In the genomic region with DNA sequence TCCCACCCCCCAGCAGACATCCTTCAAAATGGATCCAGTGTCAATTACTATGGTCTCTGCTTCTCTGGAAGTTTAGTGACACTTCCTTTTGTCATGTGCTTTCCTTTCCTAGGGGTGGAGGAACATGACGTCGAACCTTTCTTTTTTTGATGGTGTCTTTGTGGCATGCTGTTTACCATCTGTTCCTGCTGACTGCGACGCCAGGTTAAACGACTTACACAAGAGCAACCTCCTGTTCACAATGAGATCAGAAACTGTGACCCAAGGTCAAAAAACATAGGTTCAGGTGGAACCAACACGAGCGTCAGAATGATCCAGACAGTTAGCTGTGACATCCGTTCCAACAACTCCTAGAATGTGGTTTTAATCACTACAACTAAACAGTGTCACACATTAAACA, we compare ENCODE assay signal across 13 mouse cellular contexts.
"Had no signal": no experiment of that assay in that cellular context is flagged by ENCODE, and none has a peak within 500 bp of the region (broad histone marks: within the 10 kb centered on the region; RNA-seq: fewer than 3 reads in every experiment).

No protein-coding gene starts in this region.

- H3K9me3 ChIP-seq: kidney, embryonic 15.5 days; limb, embryonic 10.5 days; lung, embryonic 15.5 days; midbrain, embryonic 13.5 days; neural tube, embryonic 12.5 days had no signal

- H3K4me3 ChIP-seq: kidney, embryonic 15.5 days; limb, embryonic 10.5 days; lung, embryonic 15.5 days; midbrain, embryonic 13.5 days; myocyte; neural tube, embryonic 12.5 days had no signal

- H3K27ac ChIP-seq: kidney, embryonic 15.5 days; limb, embryonic 10.5 days; lung, embryonic 15.5 days; macrophage; midbrain, embryonic 13.5 days; neural tube, embryonic 12.5 days; stomach, postnatal 0 days had no signal

- H3K4me1 ChIP-seq: kidney, embryonic 15.5 days; lung, embryonic 15.5 days; midbrain, embryonic 13.5 days; neural tube, embryonic 12.5 days had no signal

- H3K36me3 ChIP-seq: kidney, embryonic 15.5 days; limb, embryonic 10.5 days; lung, embryonic 15.5 days; midbrain, embryonic 13.5 days; neural tube, embryonic 12.5 days had no signal

- DNase-seq: kidney, postnatal 14 days; lung, postnatal 14 days; thymus, adult 18-20 months; thymus, postnatal 25 days had no signal

- H3K27me3 ChIP-seq: kidney, embryonic 15.5 days; lung, embryonic 15.5 days; midbrain, embryonic 13.5 days; neural tube, embryonic 12.5 days had no signal

- ATAC-seq: midbrain, embryonic 13.5 days had no signal

- H3K4me2 ChIP-seq: kidney, embryonic 15.5 days; liver, embryonic 11.5 days; lung, embryonic 15.5 days; midbrain, embryonic 13.5 days; neural tube, embryonic 12.5 days had no signal

- H3K9ac ChIP-seq: kidney, embryonic 15.5 days; lung, embryonic 15.5 days; midbrain, embryonic 13.5 days; neural tube, embryonic 12.5 days had no signal
